Mouse (Mus musculus) heart, embryonic 12.5 days (tissue): ENCODE data around the gene Bbip1. TPM values are rescaled to one million over a fixed set of nuclear protein-coding genes. Genes with fewer than 3 reads are reported as not detected.

Source experiments
- ATAC-seq: fragments of 200-750 bp; cut with Nextera tagmentation; 2 replicates; pipeline ENCODE4 v1.8.0; 2017; ENCODE audit warnings: moderate TSS enrichment, moderate library complexity; ENCODE audit not compliant: insufficient number of reproducible peaks, low FRiP score
- H3K27ac ChIP-seq: fragments of 300-500 bp; sonication (generic); 2 replicates; pipeline ENCODE4 v1.5.1; 2016; ENCODE audit warnings: mild to moderate bottlenecking, moderate library complexity; ENCODE audit not compliant: poor library complexity, severe bottlenecking
- H3K27me3 ChIP-seq: fragments of 300-500 bp; sonication (generic); replicated peaks from 2 replicates; pipeline ENCODE4 v1.6.1; 2016; ENCODE audit warnings: mild to moderate bottlenecking, moderate library complexity
- H3K36me3 ChIP-seq: fragments of 300-500 bp; sonication (generic); 2 replicates; pipeline ENCODE4 v1.6.1; 2016; ENCODE audit warnings: mild to moderate bottlenecking, moderate library complexity
- H3K4me1 ChIP-seq: fragments of 300-500 bp; sonication (generic); replicated peaks from 2 replicates; pipeline ENCODE4 v1.6.1; 2016; ENCODE audit warnings: mild to moderate bottlenecking
- H3K4me2 ChIP-seq: fragments of 300-500 bp; sonication (generic); 2 replicates; pipeline ENCODE4 v1.6.1; 2016; ENCODE audit warnings: mild to moderate bottlenecking, moderate library complexity
- H3K4me3 ChIP-seq: fragments of 300-500 bp; sonication (generic); 2 replicates; pipeline ENCODE4 v1.5.1; 2016; ENCODE audit warnings: mild to moderate bottlenecking
- H3K9ac ChIP-seq: fragments of 300-500 bp; sonication (generic); 2 replicates; pipeline ENCODE4 v1.6.1; 2016; ENCODE audit warnings: mild to moderate bottlenecking, moderate library complexity
- H3K9me3 ChIP-seq: fragments of 300-500 bp; sonication (generic); replicated peaks from 2 replicates; pipeline ENCODE4 v1.6.1; 2016; ENCODE audit warnings: mild to moderate bottlenecking, moderate library complexity
- WGBS: fragments of 180-500 bp; shearing (Covaris S2); methylation state at CpG from one replicate; pipeline ENCODE4 v1.1.7; 2016; 5-methylcytosine and 5-hydroxymethylcytosine counted together
- polyA plus RNA-seq: library from polyadenylated mRNA; unstranded; fragments of >200 nt; fragmentation: Nextera tagmentation; extraction: Ambion mirVana; gene quantifications from 2 replicates; pipeline ENCODE4 v1.2.1, GENCODE M21; 2016

Gene Bbip1
- polyA plus RNA-seq, 1 experiment from 2014 or later: 57.0 TPM

GRCm38 (mm10) chr19:53890274-53890673 lies 54.2 kb downstream of the Bbip1 start:
- Histone ChIP-seq H3K36me3 (no peaks in the 10 kb centered on the region), H3K27me3 (no peaks in the 10 kb centered on the region), H3K4me3 (no peak overlapping the region), H3K4me2 (no peak overlapping the region), H3K9ac (no peak overlapping the region), H3K9me3 (no peaks in the 10 kb centered on the region), H3K4me1 (peaks cover 38% of the 10 kb centered on the region), H3K27ac (no peak overlapping the region)
- 48% methylated on average over 5 of the region's 5 CpGs for WGBS
- no peak for ATAC-seq

DNA sequence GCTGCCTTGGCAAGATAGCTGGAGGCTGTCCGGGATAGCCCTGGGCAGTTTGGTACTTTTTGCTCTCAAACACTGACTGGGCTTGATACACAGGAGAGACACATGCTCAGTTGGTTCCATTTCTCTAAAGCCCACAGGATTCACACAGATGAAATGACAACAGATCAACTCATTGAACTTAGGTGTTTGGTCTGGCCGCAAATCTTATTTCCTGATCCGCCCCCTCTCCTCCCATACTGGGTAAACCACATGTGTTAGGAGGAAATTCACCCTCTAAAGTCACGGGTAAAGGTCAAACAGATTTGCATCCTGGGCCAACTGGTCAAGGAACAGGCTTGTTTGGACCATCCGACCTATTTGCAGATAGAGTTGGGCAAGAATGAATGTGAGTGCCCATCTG lies 54.9 kb downstream of the Bbip1 start:
- Histone ChIP-seq H3K27me3 (no peaks in the 10 kb centered on the region), H3K27ac (no peak overlapping the region), H3K4me3 (no peak overlapping the region), H3K9ac (no peak overlapping the region), H3K4me2 (no peak overlapping the region), H3K9me3 (no peaks in the 10 kb centered on the region), H3K36me3 (no peaks in the 10 kb centered on the region), H3K4me1 (peaks cover 38% of the 10 kb centered on the region)
- WGBS: 74% methylated on average over 5 of the region's 5 CpGs
- ATAC-seq: no peak

DNA sequence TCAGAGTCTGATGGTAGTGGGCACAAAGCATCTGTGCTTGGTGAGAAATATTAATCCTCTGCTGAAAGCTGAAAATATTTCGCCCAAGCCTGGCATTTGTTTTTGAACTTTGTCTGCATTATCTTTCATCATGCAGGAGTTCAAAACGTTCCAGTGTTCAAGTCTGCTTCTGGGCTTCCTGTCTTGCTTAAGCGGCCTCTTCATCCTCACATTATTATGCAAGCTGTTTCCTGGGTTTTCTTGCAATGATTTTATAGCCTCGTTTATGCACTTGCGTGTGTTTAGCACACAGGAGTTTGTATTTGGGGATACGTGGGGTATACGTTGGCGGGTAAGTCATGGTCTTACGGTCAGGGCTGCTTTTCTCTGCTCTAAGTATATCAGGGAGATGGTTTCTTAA lies 56.1 kb downstream of the Bbip1 start:
- Histone ChIP-seq H3K27ac (no peak overlapping the region), H3K4me1 (peaks cover 28% of the 10 kb centered on the region), H3K27me3 (no peaks in the 10 kb centered on the region), H3K36me3 (no peaks in the 10 kb centered on the region), H3K4me2 (no peak overlapping the region), H3K4me3 (no peak overlapping the region), H3K9me3 (no peaks in the 10 kb centered on the region), H3K9ac (no peak overlapping the region)
- WGBS: 77% methylated on average over 9 of the region's 9 CpGs
- ATAC-seq: no peak

GRCm38 (mm10) chr19:53887822-53888221 lies 56.6 kb downstream of the Bbip1 start:
- 77% methylated on average over 3 of the region's 3 CpGs for WGBS

GRCm38 (mm10) chr19:53886576-53887370 lies 57.7 kb downstream of the Bbip1 start:
- H3K27ac ChIP-seq: no peak overlapping the region
- no peak overlapping the region for H3K4me3 ChIP-seq
- H3K36me3 ChIP-seq: no peaks in the 10 kb centered on the region
- peaks cover 16% of the 10 kb centered on the region for H3K4me1 ChIP-seq
- H3K4me2 ChIP-seq: no peak overlapping the region
- no peak for ATAC-seq
- H3K9ac ChIP-seq: no peak overlapping the region
- no peaks in the 10 kb centered on the region for H3K9me3 ChIP-seq
- 78% methylated on average over 10 of the region's 10 CpGs for WGBS
- H3K27me3 ChIP-seq: no peaks in the 10 kb centered on the region

More at GRCm38 (mm10) chr19:53887822-53888221, 56.6 kb downstream of the Bbip1 start:
- H3K36me3 ChIP-seq: no peaks in the 10 kb centered on the region
- H3K4me1 ChIP-seq: peaks cover 22% of the 10 kb centered on the region
- H3K9me3 ChIP-seq: no peaks in the 10 kb centered on the region
- H3K27me3 ChIP-seq: no peaks in the 10 kb centered on the region
- H3K4me2 ChIP-seq: no peak overlapping the region
- ATAC-seq: no peak
- H3K27ac ChIP-seq: no peak overlapping the region
- H3K4me3 ChIP-seq: no peak overlapping the region
- no peak overlapping the region for H3K9ac ChIP-seq

- no peak for ATAC-seq
- WGBS: 75% methylated on average over 10 of the region's 10 CpGs
- H3K4me2 ChIP-seq: no peak overlapping the region
- H3K36me3 ChIP-seq: no peaks in the 10 kb centered on the region
- no peak overlapping the region for H3K9ac ChIP-seq
- H3K4me3 ChIP-seq: no peak overlapping the region
- no peak overlapping the region for H3K27ac ChIP-seq
- H3K9me3 ChIP-seq: no peaks in the 10 kb centered on the region
- no peaks in the 10 kb centered on the region for H3K27me3 ChIP-seq
- peaks cover 3% of the 10 kb centered on the region; the same call in 1 of the 2 replicates for H3K4me1 ChIP-seq
Observed at GRCm38 (mm10) chr19:53885450-53885849, 59.0 kb downstream of the Bbip1 start.

GRCm38 (mm10) chr19:53881786-53882185 lies 62.6 kb downstream of the Bbip1 start:
- Histone ChIP-seq H3K4me2 (no peak overlapping the region), H3K27me3 (no peaks in the 10 kb centered on the region), H3K9me3 (peaks cover 4% of the 10 kb centered on the region), H3K4me1 (no peaks in the 10 kb centered on the region), H3K4me3 (no peak overlapping the region), H3K36me3 (no peaks in the 10 kb centered on the region), H3K27ac (no peak overlapping the region), H3K9ac (no peak overlapping the region)
- no peak for ATAC-seq
- WGBS: 68% methylated on average over 5 of the region's 5 CpGs

DNA sequence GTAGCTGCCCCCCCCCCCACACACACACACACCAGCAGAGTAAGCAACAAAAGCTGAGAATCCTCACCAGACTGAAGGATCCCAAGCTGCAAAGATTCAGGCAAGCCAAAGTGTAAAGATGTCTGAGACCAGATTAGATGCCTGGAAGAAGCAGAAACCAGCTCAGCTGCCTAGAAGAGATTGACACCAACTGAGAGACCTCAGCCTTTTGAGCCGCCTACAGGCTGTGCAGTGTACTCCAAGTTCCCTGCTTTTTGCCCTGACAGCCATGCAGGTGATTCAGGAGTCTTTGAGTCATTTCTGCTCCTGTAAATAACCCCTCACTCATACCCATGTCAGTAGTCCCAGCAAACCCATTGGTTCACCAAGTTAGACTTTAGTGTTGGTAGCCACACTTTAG lies 64.0 kb downstream of the Bbip1 start:
- Histone ChIP-seq H3K27me3 (no peaks in the 10 kb centered on the region), H3K9ac (no peak overlapping the region), H3K36me3 (no peaks in the 10 kb centered on the region), H3K4me1 (no peaks in the 10 kb centered on the region), H3K4me3 (no peak overlapping the region), H3K9me3 (peaks cover 4% of the 10 kb centered on the region), H3K27ac (no peak overlapping the region), H3K4me2 (no peak overlapping the region)
- 82% methylated on average over 1 of the region's 1 CpGs for WGBS
- ATAC-seq: no peak

Other genes starting within 250 kb of the Bbip1 start
- 41.6 and 43.4 TPM in 2 replicates for gene Pdcd4, start 52.4 kb downstream of the Bbip1 start, polyA plus RNA-seq
- gene Shoc2, start 321 bp downstream of the Bbip1 start, polyA plus RNA-seq: 46.1 and 46.7 TPM in 2 replicates
- gene Adra2a, start 99.5 kb upstream of the Bbip1 start, polyA plus RNA-seq: 0.04 and 0.09 TPM in 2 replicates